Mouse (Mus musculus) heart, adult 9 months (tissue): ENCODE measurements around the gene Mecom.

Source experiments
- DNase-seq, 2 experiments: peaks; one replicate each; pipeline ENCODE4 v3.0.0; 2022; ENCODE audit warnings: low spot score in 2 of 2

Gene Mecom

GRCm38 (mm10) chr3:30353878-30354727 lies 193.7 kb downstream of the Mecom start:
- peak; percentile 27 to 56 for DNase-seq

GRCm38 (mm10) chr3:30349279-30349678 lies 198.5 kb downstream of the Mecom start:
- DNase-seq: no peak

- DNase-seq: no peak
Observed at GRCm38 (mm10) chr3:30344151-30344550, 203.7 kb downstream of the Mecom start.

- DNase-seq: peak in 1 of 2 experiments; percentile 16
Observed at GRCm38 (mm10) chr3:30332337-30332736, 215.5 kb downstream of the Mecom start.

- no peak for DNase-seq
Observed at GRCm38 (mm10) chr3:30330476-30330875, 217.3 kb downstream of the Mecom start.

- peak; percentile 17 to 28 for DNase-seq
Observed at GRCm38 (mm10) chr3:30330021-30330420, 217.8 kb downstream of the Mecom start.

- no peak for DNase-seq
Observed at GRCm38 (mm10) chr3:30314955-30315354, 232.9 kb downstream of the Mecom start.

- DNase-seq: no peak
Observed at GRCm38 (mm10) chr3:30308081-30308480, 239.7 kb downstream of the Mecom start.

- no peak for DNase-seq
Observed at GRCm38 (mm10) chr3:30307601-30308000, 240.2 kb downstream of the Mecom start.

- DNase-seq: peak; percentile 6 to 16
Observed at GRCm38 (mm10) chr3:30306080-30306479, 241.7 kb downstream of the Mecom start.

- DNase-seq: no peak
Observed at GRCm38 (mm10) chr3:30299460-30299859, 248.3 kb downstream of the Mecom start.

GRCm38 (mm10) chr3:30294433-30294832 lies 253.4 kb downstream of the Mecom start:
- DNase-seq: no peak

- DNase-seq: no peak
Observed at GRCm38 (mm10) chr3:30286529-30286928, 261.3 kb downstream of the Mecom start.

GRCm38 (mm10) chr3:30284094-30284493 lies 263.7 kb downstream of the Mecom start:
- no peak for DNase-seq

GRCm38 (mm10) chr3:30283562-30283961 lies 264.2 kb downstream of the Mecom start:
- no peak for DNase-seq

- DNase-seq: no peak
Observed at GRCm38 (mm10) chr3:30277569-30277968, 270.2 kb downstream of the Mecom start.

- DNase-seq: no peak
Observed at GRCm38 (mm10) chr3:30276099-30276498, 271.7 kb downstream of the Mecom start.

GRCm38 (mm10) chr3:30269253-30269652 lies 278.6 kb downstream of the Mecom start:
- no peak for DNase-seq

GRCm38 (mm10) chr3:30260945-30261344 lies 286.9 kb downstream of the Mecom start:
- DNase-seq: no peak

GRCm38 (mm10) chr3:30258421-30258820 lies 289.4 kb downstream of the Mecom start:
- DNase-seq: no peak

GRCm38 (mm10) chr3:30257776-30258175 lies 290.0 kb downstream of the Mecom start:
- DNase-seq: no peak

GRCm38 (mm10) chr3:30256896-30257295 lies 290.9 kb downstream of the Mecom start:
- no peak for DNase-seq

GRCm38 (mm10) chr3:30255828-30256227 lies 292.0 kb downstream of the Mecom start:
- no peak for DNase-seq

- DNase-seq: no peak
Observed at GRCm38 (mm10) chr3:30254451-30254850, 293.4 kb downstream of the Mecom start.
